Mouse (Mus musculus): ENCODE results near the gene Gm4969.

GRCm38 (mm10) chr7:19107436-19107835 lies 10.7 kb downstream of the Gm4969 start:
- no peak for TF ChIP-seq CTCF (IDR thresholded peaks at IDR 0.05; ENCODE audit: extremely low read depth, insufficient read depth, low read length)
- no peak for TF ChIP-seq POLR2A (IDR thresholded peaks at IDR 0.05; ENCODE audit: extremely low read depth, insufficient read depth, low read length)

Measured in cortical plate, adult 2 months (tissue).